Mouse (Mus musculus) liver, postnatal 0 days (tissue): ENCODE measurements around the gene Snx4. TPM values are rescaled to one million over a fixed set of nuclear protein-coding genes. Genes with fewer than 3 reads are reported as not detected.
"Not testable (repeated sequence)": the region's sequence is repeated elsewhere in the genome, so short reads cannot be mapped to it uniquely, and the experiment has no call there.

ENCODE experiments used
- ATAC-seq: fragments of 200-750 bp; cut with Nextera tagmentation; 2 replicates; pipeline ENCODE4 v1.8.0; 2017; ENCODE audit warnings: mild to moderate bottlenecking, moderate library complexity
- DNase-seq: peaks from one replicate; pipeline ENCODE4 v3.0.0-alpha.2; 2016
- H3K27ac ChIP-seq: fragments of 300-500 bp; sonication (generic); 2 replicates; pipeline ENCODE4 v1.5.1; 2014; ENCODE audit warnings: antibody characterized with exemption, moderate library complexity, mild to moderate bottlenecking, low read depth
- H3K27me3 ChIP-seq: fragments of 300-500 bp; sonication (generic); 2 replicates; pipeline ENCODE4 v1.6.1; 2014; ENCODE audit warnings: low read length, control low read depth, mixed read lengths; ENCODE audit not compliant: insufficient read depth
- H3K36me3 ChIP-seq: fragments of 300-500 bp; sonication (generic); replicated peaks from 2 replicates; pipeline ENCODE4 v1.6.1; 2014; ENCODE audit warnings: mild to moderate bottlenecking, control low read depth, low read length, moderate library complexity, mixed read lengths; ENCODE audit not compliant: insufficient read depth
- H3K4me1 ChIP-seq: fragments of 300-500 bp; sonication (generic); 2 replicates; pipeline ENCODE4 v1.6.1; 2014; ENCODE audit warnings: antibody characterized with exemption, mild to moderate bottlenecking, control low read depth; ENCODE audit not compliant: insufficient read depth
- H3K4me2 ChIP-seq: fragments of 300-500 bp; sonication (generic); 2 replicates; pipeline ENCODE4 v1.6.1; 2014; ENCODE audit warnings: low read depth, mild to moderate bottlenecking, low read length, moderate library complexity, mixed read lengths
- H3K4me3 ChIP-seq: fragments of 300-500 bp; sonication (generic); 2 replicates; pipeline ENCODE4 v1.5.1; 2014; ENCODE audit warnings: low read depth, low read length
- H3K9ac ChIP-seq: fragments of 300-500 bp; sonication (generic); replicated peaks from 2 replicates; pipeline ENCODE4 v1.6.1; 2014; ENCODE audit warnings: mild to moderate bottlenecking, moderate library complexity
- H3K9me3 ChIP-seq: fragments of 300-500 bp; sonication (generic); 2 replicates; pipeline ENCODE4 v1.6.1; 2016; ENCODE audit warnings: mild to moderate bottlenecking, control low read depth, low read length, mixed read lengths
- CTCF ChIP-seq: sonication (generic); IDR thresholded peaks from 2 replicates; pipeline ENCODE4 v1.5.1; 2016; ENCODE audit warnings: antibody characterized with exemption, low read depth
- EP300 ChIP-seq: IDR thresholded peaks from 2 replicates; pipeline ENCODE4 v1.6.1; 2016; ENCODE audit warnings: antibody characterized with exemption, low read depth, mild to moderate bottlenecking
- WGBS: fragments of 180-500 bp; shearing (Covaris S2); extraction: QIAGEN DNeasy Blood & Tissue Kit; methylation state at CpG from one replicate; pipeline ENCODE4 v1.1.7; 2014; ENCODE audit not compliant: insufficient replicate concordance; 5-methylcytosine and 5-hydroxymethylcytosine counted together
- polyA plus RNA-seq: library from polyadenylated mRNA; unstranded; fragments of >200 nt; fragmentation: Nextera tagmentation; extraction: Ambion mirVana; gene quantifications from 2 replicates; pipeline ENCODE4 v1.2.1, GENCODE M21; 2015

Gene Snx4
- 27.5 and 27.8 TPM in 2 replicates for polyA plus RNA-seq

GRCm38 (mm10) chr16:33251194-33252051 is at the start of gene Snx4:
Snx4 (plus strand) TSS chr16:33251442.
- H3K9ac ChIP-seq, result peak within 1 kb of the TSS; percentile 96
- no peaks in the 10 kb centered on the region for H3K9me3 ChIP-seq
- H3K36me3 ChIP-seq, result no peaks in the 10 kb centered on the region
- peak; percentile 95 for DNase-seq
- H3K4me2 ChIP-seq, result peak within 1 kb of the TSS; percentile 89
- 2% methylated on average over 68 of the region's 72 CpGs for WGBS
- H3K27ac ChIP-seq, result peak within 1 kb of the TSS; percentile 90
- peak within 1 kb of the TSS; percentile 96 for H3K4me3 ChIP-seq
- TF ChIP-seq EP300 (no peak), CTCF (no peak)
- H3K27me3 ChIP-seq, result no peaks in the 10 kb centered on the region
- peaks cover 13% of the 10 kb centered on the region; the same call in 1 of the 2 replicates for H3K4me1 ChIP-seq
- ATAC-seq, result peak; percentile 97

GRCm38 (mm10) chr16:33210812-33211211 is 40.4 kb upstream of the Snx4 start:
- H3K27me3 ChIP-seq, result no peaks in the 10 kb centered on the region
- no peaks in the 10 kb centered on the region for H3K4me1 ChIP-seq
- TF ChIP-seq EP300 (no peak), CTCF (0 out of 2 replicates have a peak, but pooled peaks have one; percentile 6)
- no peak overlapping the region for H3K9ac ChIP-seq
- H3K36me3 ChIP-seq, result peaks cover 58% of the 10 kb centered on the region
- H3K27ac ChIP-seq, result no peak overlapping the region
- H3K4me3 ChIP-seq, result no peak overlapping the region
- no peak for ATAC-seq
- no peak overlapping the region for H3K4me2 ChIP-seq
- no peaks in the 10 kb centered on the region for H3K9me3 ChIP-seq
- no peak for DNase-seq
- 82% methylated on average over 2 of the region's 2 CpGs for WGBS

GRCm38 (mm10) chr16:33216313-33217003 is 34.8 kb upstream of the Snx4 start:
- H3K9me3 ChIP-seq, result no peaks in the 10 kb centered on the region
- H3K4me3 ChIP-seq, result no peak overlapping the region
- DNase-seq (no peak), ATAC-seq (no peak)
- H3K4me1 ChIP-seq, result no peaks in the 10 kb centered on the region
- WGBS, result 86% methylated on average over 9 of the region's 9 CpGs
- no peak overlapping the region for H3K9ac ChIP-seq
- no peak overlapping the region for H3K27ac ChIP-seq
- TF ChIP-seq CTCF, result no peak
- TF ChIP-seq EP300, result no peak
- H3K4me2 ChIP-seq, result no peak overlapping the region
- no peaks in the 10 kb centered on the region for H3K27me3 ChIP-seq
- H3K36me3 ChIP-seq, result peaks cover 44% of the 10 kb centered on the region

GRCm38 (mm10) chr16:33217553-33218085 is 33.6 kb upstream of the Snx4 start:
- ATAC-seq, H3K4me1 ChIP-seq, H3K9ac ChIP-seq, H3K27ac ChIP-seq, H3K4me3 ChIP-seq, H3K27me3 ChIP-seq, H3K9me3 ChIP-seq, H3K4me2 ChIP-seq, DNase-seq: not testable (repeated sequence)
- WGBS, result 54% methylated on average over 3 of the region's 3 CpGs
- peaks cover 47% of the 10 kb centered on the region for H3K36me3 ChIP-seq

- Histone ChIP-seq H3K4me3 (no peak overlapping the region), H3K9ac (no peak overlapping the region), H3K4me1 (no peaks in the 10 kb centered on the region), H3K4me2 (no peak overlapping the region), H3K27ac (no peak overlapping the region), H3K9me3 (no peaks in the 10 kb centered on the region), H3K36me3 (peaks cover 53% of the 10 kb centered on the region), H3K27me3 (no peaks in the 10 kb centered on the region)
- peak; percentile 53; the same call in 1 of the 2 replicates for ATAC-seq
- 69% methylated on average over 3 of the region's 3 CpGs for WGBS
- no peak for DNase-seq
- TF ChIP-seq CTCF, result no peak
- no peak for TF ChIP-seq EP300
Observed at GRCm38 (mm10) chr16:33222482-33222881, 28.8 kb upstream of the Snx4 start.

- ATAC-seq (no peak), DNase-seq (no peak)
- Histone ChIP-seq H3K9ac (no peak overlapping the region), H3K9me3 (no peaks in the 10 kb centered on the region), H3K4me2 (no peak overlapping the region), H3K4me1 (no peaks in the 10 kb centered on the region), H3K36me3 (peaks cover 51% of the 10 kb centered on the region), H3K27ac (no peak overlapping the region), H3K4me3 (no peak overlapping the region), H3K27me3 (no peaks in the 10 kb centered on the region)
- WGBS, result 86% methylated on average over 5 of the region's 5 CpGs
- TF ChIP-seq EP300, result no peak
- TF ChIP-seq CTCF, result no peak
Observed at GRCm38 (mm10) chr16:33224381-33224780, 26.9 kb upstream of the Snx4 start.
